In the genomic region with DNA sequence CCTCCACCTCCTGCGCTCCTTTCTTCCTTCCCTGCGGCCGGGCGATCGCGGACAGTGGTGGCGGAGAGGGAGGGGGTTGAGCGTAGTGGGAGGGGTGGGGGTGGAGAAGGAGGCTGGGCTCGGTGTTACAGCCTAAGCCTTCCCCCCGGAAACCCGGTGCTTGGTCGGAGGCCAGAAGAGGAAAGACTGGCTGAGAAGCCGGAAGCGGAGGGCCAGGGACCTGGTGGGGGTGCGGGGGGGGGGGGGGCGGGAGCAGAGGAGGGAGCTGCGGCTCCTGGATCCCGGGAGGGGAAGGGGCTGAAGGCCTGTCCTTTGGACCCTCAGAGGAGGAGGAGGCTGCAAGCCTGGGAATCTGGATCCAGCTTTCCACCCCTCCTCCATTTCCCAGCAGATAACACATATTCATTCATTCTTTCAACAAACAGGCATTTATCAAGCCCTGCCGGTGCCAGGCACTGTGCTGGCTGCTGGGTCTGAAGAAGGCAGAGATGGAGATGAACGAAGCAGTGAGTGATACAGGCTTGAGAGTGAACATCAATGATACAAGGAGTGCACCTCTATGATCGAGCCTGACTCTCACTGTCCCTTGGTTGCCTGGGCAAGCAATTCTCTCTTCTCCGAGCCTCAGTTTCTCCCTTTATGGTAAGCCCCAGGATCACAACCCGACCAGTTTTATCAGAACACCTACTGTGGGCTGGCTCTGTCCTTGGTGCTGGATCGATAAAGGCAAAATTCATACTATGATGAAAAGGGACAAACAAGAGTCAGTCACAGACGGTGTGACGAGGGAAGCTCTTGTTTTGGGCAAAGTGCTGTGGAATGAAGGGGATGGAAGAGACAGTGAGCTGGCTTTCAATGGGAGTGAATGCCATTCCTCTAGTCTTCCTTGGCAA, we compare ENCODE assay signal across 8 mouse cellular contexts. TPM values are rescaled to one million over a fixed set of nuclear protein-coding genes. Genes with fewer than 3 reads are reported as not detected.
DNase-seq lines count a peak whose midpoint lies in the region; ATAC-seq and TF ChIP-seq lines count a peak whose summit lies in the region.

A gene (minus strand): TSS at position 156 of the 893 bp plus-strand sequence.

- H3K4me1 ChIP-seq in bone marrow, adult 2 months (ENCODE audit: control insufficient read depth, insufficient read depth, low read length) = no peaks in the 10 kb centered on the region; the same call in none of the 2 replicates
- H3K4me1 ChIP-seq in heart, embryonic 13.5 days = peaks cover 31% of the 10 kb centered on the region
- H3K4me1 ChIP-seq in kidney, postnatal 0 days (replicated peaks; ENCODE audit: insufficient read depth, low read length) = peaks cover 5% of the 10 kb centered on the region
- no peaks in the 10 kb centered on the region for H3K4me1 ChIP-seq in liver, embryonic 12.5 days
- peaks cover 16% of the 10 kb centered on the region for H3K4me1 ChIP-seq in stomach, embryonic 16.5 days (ENCODE audit: control insufficient read depth, insufficient read depth, low read length)

- ATAC-seq in heart, embryonic 13.5 days (ENCODE audit: extremely low read depth, insufficient number of reproducible peaks, low FRiP score, low TSS enrichment) = peak; percentile 69; the same call in 1 of the 2 replicates
- peak; percentile 86 for ATAC-seq in kidney, postnatal 0 days (replicated peaks; ENCODE audit: low FRiP score, low read depth)
- ATAC-seq in liver, embryonic 12.5 days = peak; percentile 67
- ATAC-seq in stomach, embryonic 16.5 days (ENCODE audit: insufficient read depth, low FRiP score) = peak; percentile 91

- H3K9ac ChIP-seq in heart, embryonic 13.5 days = peak within 1 kb of the TSS; percentile 93
- H3K9ac ChIP-seq in kidney, postnatal 0 days (ENCODE audit: low read depth, low read length) = peak within 1 kb of the TSS; percentile 92
- peak within 1 kb of the TSS; percentile 61; the same call in 1 of the 2 replicates for H3K9ac ChIP-seq in liver, embryonic 12.5 days
- peak within 1 kb of the TSS; percentile 91 for H3K9ac ChIP-seq in stomach, embryonic 16.5 days (ENCODE audit: low read length)

- no peak for TF ChIP-seq CTCF in bone marrow, adult 2 months (IDR thresholded peaks at IDR 0.05; ENCODE audit: control insufficient read depth, insufficient read depth, low read length)
- TF ChIP-seq CTCF in kidney, postnatal 0 days (IDR thresholded peaks at IDR 0.05; ENCODE audit: low read depth) = 0 out of 2 replicates have a peak, but pooled peaks have one; percentile 4

- H3K4me3 ChIP-seq in bone marrow, adult 2 months (replicated peaks; ENCODE audit: control insufficient read depth, low read depth, low read length) = peak within 1 kb of the TSS; percentile 57
- peak within 1 kb of the TSS; percentile 83 for H3K4me3 ChIP-seq in heart, embryonic 13.5 days
- H3K4me3 ChIP-seq in kidney, postnatal 0 days (replicated peaks; ENCODE audit: low read depth, low read length) = peak within 1 kb of the TSS; percentile 87
- H3K4me3 ChIP-seq in liver, embryonic 12.5 days = peak within 1 kb of the TSS; percentile 56
- peak within 1 kb of the TSS; percentile 80 for H3K4me3 ChIP-seq in stomach, embryonic 16.5 days (replicated peaks; ENCODE audit: low read length)

- peaks cover 35% of the 10 kb centered on the region for H3K27me3 ChIP-seq in heart, embryonic 13.5 days (replicated peaks)
- no peaks in the 10 kb centered on the region for H3K27me3 ChIP-seq in kidney, postnatal 0 days (ENCODE audit: insufficient read depth, low read length)
- peaks cover 60% of the 10 kb centered on the region for H3K27me3 ChIP-seq in liver, embryonic 12.5 days (replicated peaks)
- H3K27me3 ChIP-seq in stomach, embryonic 16.5 days (ENCODE audit: control insufficient read depth, insufficient read depth, low read length) = no peaks in the 10 kb centered on the region

- TF ChIP-seq POLR2A in bone marrow, adult 2 months (IDR thresholded peaks at IDR 0.05; ENCODE audit: borderline replicate concordance, control insufficient read depth, low read depth, low read length) = no peak; the same call in 1 of the 2 replicates

- H3K9me3 ChIP-seq in heart, embryonic 13.5 days = peaks cover 3% of the 10 kb centered on the region; the same call in 1 of the 2 replicates
- no peaks in the 10 kb centered on the region; the same call in 1 of the 2 replicates for H3K9me3 ChIP-seq in kidney, postnatal 0 days (replicated peaks; ENCODE audit: low read length)
- no peaks in the 10 kb centered on the region for H3K9me3 ChIP-seq in liver, embryonic 12.5 days (replicated peaks)
- H3K9me3 ChIP-seq in stomach, embryonic 16.5 days (replicated peaks; ENCODE audit: control insufficient read depth, low read length) = peaks cover 4% of the 10 kb centered on the region; the same call in 1 of the 2 replicates

- H3K27ac ChIP-seq in bone marrow, adult 2 months (ENCODE audit: control insufficient read depth, insufficient read depth, low read depth, low read length, poor library complexity) = no peak within 1 kb of the TSS; the same call in 1 of the 2 replicates
- H3K27ac ChIP-seq in heart, embryonic 13.5 days (replicated peaks) = peak within 1 kb of the TSS; percentile 69
- peak within 1 kb of the TSS; percentile 73 for H3K27ac ChIP-seq in kidney, postnatal 0 days
- peak within 1 kb of the TSS; percentile 27; the same call in 1 of the 2 replicates for H3K27ac ChIP-seq in liver, embryonic 12.5 days
- H3K27ac ChIP-seq in stomach, embryonic 16.5 days (ENCODE audit: low read length) = peak within 1 kb of the TSS; percentile 68

- DNase-seq in CD4-positive helper T cell, adult 2 months (ENCODE audit: low read depth, low spot score) = peak; percentile 83
- DNase-seq in fibroblast of lung, adult 2 months (ENCODE audit: low read depth) = peak; percentile 65
- DNase-seq in kidney, postnatal 0 days (ENCODE audit: low spot score) = peak; percentile 92
- DNase-seq in natural killer cell, adult 2 months (ENCODE audit: low spot score in 2 of 2) = peak; percentile 76 to 81

- H3K36me3 ChIP-seq in heart, embryonic 13.5 days = peaks cover 30% of the 10 kb centered on the region
- peaks cover 17% of the 10 kb centered on the region for H3K36me3 ChIP-seq in kidney, postnatal 0 days (ENCODE audit: insufficient read depth, low read length)
- peaks cover 17% of the 10 kb centered on the region for H3K36me3 ChIP-seq in liver, embryonic 12.5 days
- H3K36me3 ChIP-seq in stomach, embryonic 16.5 days (ENCODE audit: control insufficient read depth, insufficient read depth, low read length) = peaks cover 15% of the 10 kb centered on the region

- peak within 1 kb of the TSS; percentile 76 for H3K4me2 ChIP-seq in heart, embryonic 13.5 days
- peak within 1 kb of the TSS; percentile 92 for H3K4me2 ChIP-seq in kidney, postnatal 0 days (ENCODE audit: low read length)
- peak within 1 kb of the TSS; percentile 65 for H3K4me2 ChIP-seq in liver, embryonic 12.5 days
- H3K4me2 ChIP-seq in stomach, embryonic 16.5 days (ENCODE audit: low read depth, low read length) = peak within 1 kb of the TSS; percentile 77

- WGBS in bone marrow, adult 2 months = 7% methylated on average over 23 of the region's 26 CpGs
- WGBS in heart, embryonic 13.5 days = 7% methylated on average over 11 of the region's 26 CpGs
- WGBS in kidney, postnatal 0 days = 5% methylated on average over 23 of the region's 26 CpGs
- 10% methylated on average over 15 of the region's 26 CpGs for WGBS in liver, embryonic 12.5 days (ENCODE audit: insufficient replicate concordance)
- WGBS in stomach, embryonic 16.5 days = 8% methylated on average over 14 of the region's 26 CpGs

RNA-seq across cellular contexts. Expression of the gene that starts here (rescaled TPM):
- 13.5 and 44.8 TPM in 2 replicates for polyA plus RNA-seq in bone marrow, adult 2 months (2011; ENCODE audit: insufficient read depth, insufficient read length, low replicate concordance, missing spikeins)
- polyA plus RNA-seq in heart, embryonic 13.5 days (2015; fragmentation: Nextera tagmentation; extraction: Ambion mirVana) = 20.8 and 25.7 TPM in 2 replicates
- 21.2 and 21.3 TPM in 2 replicates for polyA plus RNA-seq in kidney, postnatal 0 days (2015; fragmentation: Nextera tagmentation; extraction: Ambion mirVana)
- 6.4 and 6.9 TPM in 2 replicates for polyA plus RNA-seq in liver, embryonic 12.5 days (2016; fragmentation: Nextera tagmentation; extraction: Ambion mirVana)
- 23.0 and 26.5 TPM in 2 replicates for polyA plus RNA-seq in stomach, embryonic 16.5 days (2015; fragmentation: Nextera tagmentation; extraction: Ambion mirVana)
